Mouse (Mus musculus): Measurements from ENCODE around the gene Macrod1. TPM values are rescaled to one million over a fixed set of nuclear protein-coding genes. Genes with fewer than 3 reads are reported as not detected.

The Macrod1 gene
- polyA plus RNA-seq, 2 experiments from 2014 or later, result 2.3 TPM; not detected in 1

DNA sequence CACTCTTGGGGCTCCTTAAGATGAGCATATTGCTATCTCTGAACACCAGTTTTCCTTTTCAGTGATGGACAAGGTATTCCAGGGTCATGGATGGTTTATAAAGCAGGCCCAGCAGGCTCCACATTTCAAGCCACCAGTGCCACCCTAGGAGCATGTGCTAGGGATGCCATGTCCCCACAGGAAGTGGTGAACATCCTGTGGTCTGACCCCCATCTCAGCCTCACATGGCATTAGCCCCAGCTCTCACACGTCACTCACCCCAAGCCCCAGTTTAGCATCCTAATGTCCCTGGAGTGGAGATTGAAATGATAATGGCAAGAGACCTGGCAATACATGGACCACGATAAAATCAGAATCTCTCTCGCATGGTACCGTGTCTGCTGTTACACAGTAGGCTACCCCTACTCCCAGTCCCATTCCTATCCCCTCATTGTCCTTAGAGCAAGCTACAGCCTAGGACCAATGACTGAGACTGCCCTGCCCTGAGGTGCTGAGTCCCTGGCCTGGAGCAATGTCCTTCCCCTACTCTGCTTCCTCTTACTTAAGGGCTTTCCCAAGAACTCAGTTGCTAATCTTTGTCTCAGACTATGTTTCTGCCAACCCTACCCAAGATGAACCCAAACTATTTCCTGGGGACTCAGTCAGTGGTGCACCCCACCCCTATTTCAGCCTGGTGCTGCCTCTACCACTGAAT is 59.6 kb downstream of the Macrod1 start:
- no peak for ATAC-seq

DNA sequence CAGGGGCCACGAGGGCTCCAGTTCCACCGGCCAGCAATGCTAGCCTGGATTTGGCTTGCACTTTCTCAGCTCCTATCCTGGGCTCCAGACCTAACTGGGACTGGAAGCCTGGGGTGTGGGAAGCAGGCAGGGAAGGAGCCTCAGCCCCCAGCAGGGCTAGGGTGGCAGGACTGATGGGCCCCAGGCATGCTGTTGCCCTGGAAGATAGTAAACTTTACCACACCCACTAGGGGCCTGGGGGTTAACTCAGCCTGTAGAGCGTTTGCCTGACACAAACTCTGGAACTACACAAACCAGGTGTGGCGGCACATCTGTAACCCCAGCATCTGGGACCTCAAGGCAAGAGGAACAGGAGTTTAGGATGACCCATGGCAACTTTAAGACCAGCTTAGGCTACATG is 60.5 kb downstream of the Macrod1 start:
- ATAC-seq, result no peak

DNA sequence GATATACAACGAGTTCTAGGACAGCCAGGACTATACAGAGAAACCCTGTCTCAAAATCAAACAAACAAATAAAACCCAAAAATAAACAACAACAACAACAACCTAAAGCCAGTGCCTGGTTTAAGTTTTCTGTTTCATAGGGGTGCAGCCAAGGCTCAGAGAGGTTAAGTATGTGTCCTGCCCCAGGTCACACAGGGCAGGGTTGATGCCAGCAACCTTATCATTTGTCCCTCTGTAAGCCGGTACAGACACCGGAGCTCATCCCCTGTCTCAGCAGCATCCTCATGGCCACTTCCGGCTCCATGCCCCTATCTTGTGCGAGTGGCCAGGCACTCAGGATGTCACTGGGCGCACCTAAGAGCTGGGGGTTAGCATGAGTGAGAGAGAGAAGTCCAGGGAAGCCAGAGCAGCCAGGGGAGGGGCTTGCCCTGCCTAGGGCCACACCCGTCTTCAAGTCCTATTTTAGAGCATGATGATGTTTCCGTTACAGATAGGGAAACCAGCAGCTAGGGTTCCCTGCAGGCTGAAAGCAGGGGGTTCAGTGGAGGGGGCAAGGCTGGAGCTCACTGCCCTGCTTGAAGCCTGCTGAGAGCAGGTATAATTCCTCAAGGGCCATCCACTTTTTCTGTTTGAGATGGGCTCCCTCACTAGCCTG is 61.2 kb downstream of the Macrod1 start:
- ATAC-seq, result no peak

DNA sequence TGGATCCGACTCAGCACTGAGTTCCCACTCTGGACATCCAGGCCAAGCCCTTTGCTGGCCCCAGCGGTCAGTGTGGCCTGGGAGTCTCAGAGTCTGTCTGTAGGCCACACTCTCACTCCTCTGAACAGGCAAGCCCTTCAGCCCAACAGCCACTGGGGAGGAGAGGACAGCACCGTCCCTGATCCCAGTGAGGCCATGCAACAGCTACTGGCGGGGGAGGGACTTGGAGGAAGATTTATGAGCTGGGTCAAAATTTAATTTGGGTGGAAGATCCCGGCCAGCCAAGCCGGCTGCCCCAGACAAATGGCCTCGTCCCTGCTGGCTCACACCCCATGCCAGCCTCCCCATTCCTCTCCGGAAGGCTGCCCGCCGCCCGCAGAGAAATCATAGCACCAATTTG is 64.6 kb downstream of the Macrod1 start:
- ATAC-seq, result no peak

DNA sequence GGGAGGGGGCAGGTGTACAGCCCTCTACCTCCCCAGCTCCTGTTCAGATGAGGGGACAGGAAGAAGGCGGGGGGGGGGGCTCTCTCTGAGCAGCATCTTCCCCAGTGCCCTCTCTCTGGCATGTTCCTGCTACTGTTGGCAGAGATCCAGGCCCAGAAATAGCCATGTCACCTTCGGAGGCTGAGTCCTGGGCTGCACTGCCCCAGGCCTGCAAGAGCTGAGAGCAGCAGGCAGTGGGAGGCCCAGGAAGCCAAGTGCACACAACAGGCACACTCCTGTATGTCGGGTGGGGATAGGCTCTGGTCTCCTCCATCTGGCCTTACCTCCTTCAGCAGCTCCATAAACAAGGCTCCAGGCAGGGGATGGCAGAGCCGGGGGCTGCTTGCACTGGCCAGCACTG is 65.7 kb downstream of the Macrod1 start:
- ATAC-seq, result no peak

DNA sequence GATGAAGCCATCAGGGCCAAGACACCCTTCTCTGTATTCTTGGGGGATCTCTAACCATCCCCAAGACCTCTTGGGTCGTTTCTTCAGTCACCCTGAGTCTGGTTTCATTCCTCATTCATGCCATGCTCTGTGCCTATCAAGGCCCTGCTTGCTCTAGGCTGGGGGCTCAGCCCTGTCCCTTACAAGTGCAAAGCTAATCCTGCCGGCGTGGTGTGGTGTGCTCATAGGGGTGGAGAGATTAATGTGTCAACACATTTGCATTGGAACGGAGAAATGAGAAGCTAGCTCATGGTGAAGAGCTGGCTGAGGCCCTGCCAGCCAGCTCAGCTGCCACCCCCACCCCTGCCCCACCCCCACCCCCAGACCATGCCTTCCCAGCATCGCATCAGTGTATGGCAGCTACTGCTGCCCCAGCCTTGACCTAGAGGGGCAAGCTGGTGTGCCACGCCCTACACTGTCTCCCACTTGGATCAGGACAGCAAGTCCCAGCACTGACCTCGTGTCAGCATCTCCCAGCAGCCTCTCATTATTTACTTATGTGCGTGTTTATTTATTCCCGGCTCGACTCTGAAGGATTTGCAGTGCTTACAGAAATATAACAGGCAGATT is 66.2 kb downstream of the Macrod1 start:
- ATAC-seq, result no peak

DNA sequence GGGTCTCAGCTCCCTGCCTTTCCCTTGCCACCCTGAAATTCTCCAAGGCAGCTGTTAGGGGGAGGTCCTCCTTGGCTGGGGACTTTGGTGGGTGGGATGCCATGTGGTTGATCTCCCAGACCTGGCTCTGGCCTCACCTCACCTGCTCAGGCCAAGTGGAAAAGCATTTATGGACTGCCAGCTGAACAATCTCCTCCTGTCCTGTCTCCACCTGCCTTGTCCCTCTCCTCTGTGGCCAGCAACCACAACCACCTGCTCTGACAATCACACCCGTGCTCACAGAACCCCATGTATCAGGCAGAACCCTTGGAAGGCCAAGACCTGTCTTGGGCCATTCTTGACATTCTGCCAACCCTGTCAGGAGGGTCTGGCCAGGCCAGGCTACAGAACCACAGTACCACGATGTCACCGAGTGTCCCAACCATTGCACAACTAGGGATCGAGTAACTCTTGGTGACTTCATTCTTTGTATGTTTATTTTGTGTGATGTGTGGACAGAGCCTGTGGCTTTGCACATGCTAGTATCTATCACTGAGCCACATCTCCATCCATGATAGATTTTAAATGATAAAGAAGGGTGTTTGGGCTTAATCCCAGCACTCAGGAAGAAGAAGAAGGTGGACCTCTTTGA is 69.0 kb downstream of the Macrod1 start:
- no peak for ATAC-seq

DNA sequence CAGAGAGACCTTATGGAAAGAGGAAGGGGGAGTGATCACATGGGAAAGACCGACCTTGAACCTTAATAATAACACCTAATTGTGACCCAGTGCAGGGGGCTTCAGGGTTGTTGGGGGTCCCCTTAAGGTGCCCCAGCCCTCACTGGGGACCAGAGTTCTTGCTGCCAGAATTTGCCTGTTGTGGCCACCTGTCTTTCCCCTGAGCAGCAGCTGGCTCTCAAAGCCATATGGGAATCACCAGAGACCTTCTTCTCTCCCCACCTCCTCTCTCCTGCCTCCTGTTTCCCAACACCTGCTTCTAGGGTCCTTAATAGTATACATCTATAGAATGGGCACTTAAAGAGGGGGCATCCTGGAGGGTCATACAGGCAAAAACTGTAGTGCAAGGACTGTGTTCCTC is 69.6 kb downstream of the Macrod1 start:
- ATAC-seq, result no peak

DNA sequence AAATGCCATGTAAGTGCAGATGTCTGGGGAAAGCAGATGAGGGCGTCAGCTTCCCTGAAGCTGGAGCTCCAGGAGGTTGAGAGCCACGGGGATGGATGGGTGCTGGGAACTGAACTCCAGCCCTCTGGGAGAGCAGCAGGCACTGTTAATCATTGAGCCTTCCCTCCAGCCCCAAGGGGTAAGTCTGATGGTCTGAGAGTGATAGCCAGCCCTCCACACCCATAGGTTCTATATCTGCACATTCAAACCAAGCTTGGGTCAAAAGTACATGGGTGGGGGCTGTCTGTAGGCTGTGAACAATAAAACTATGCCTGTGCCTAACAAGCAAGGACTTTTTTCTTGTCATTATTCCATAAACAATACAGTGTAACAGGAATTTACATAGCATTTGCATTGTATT is 70.3 kb downstream of the Macrod1 start:
- no peak for ATAC-seq

DNA sequence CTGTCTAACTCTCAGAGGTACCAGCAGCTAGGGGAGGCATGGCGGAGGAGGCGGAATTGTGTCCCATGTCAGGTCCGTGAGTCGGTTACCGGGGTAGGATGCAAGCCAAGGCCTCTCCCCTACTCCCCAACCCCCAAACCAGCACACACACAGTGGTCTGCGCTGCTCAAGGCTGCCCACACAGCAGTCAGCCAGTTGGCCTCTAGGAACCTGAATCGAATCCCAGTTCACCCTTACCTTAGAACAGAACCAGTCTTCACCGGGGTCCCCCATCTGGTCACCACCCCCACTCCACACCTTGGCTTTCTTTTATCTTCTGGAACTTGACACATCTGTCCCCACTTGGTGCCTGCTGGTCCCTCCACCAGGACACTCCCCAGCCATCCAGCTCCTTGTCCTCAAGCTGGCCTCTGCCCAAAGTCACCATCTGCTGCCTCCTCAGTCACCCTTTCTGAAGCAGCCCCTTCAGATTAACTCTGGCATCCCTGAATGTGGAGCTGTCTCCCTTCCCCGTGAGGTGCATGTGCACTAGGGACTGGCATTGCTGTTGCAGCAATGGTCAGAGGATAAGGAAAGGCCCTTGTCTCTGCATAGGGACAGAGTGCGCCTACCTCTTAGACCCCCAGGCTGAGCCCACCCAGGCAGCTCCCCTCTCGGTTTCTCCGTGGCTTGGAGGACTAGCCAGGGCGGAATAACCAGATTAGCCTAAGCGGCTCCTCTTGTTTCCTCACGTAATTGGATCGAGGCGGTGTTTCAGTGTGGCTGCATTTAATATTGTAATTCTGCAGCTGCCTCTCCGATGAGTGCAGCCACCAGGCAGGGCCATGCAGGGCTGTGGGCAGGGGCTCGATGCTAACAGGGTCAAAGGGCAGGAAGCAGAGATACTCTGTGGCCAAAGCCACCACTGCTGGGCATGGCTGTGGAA is 72.2 kb downstream of the Macrod1 start:
- no peak for ATAC-seq

DNA sequence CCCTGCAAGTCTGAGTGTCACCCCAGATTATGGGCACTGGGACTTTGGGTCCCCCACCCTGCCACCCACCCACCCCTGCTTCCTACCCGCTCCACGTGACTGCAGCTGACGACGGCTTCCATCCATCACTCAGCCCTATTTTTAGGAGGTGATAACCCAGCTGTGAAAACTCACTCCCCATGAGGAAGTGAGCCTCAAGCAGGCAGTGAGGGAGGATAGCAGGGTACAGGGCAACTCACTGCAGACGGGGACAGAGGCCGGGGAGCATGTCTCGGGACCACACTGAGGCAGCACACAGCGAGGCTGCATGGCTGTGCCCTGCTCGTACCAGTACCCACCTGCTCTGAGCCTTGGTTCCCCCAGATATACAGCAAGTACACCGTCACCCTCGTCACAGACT is 73.7 kb downstream of the Macrod1 start:
- ATAC-seq, result no peak

DNA sequence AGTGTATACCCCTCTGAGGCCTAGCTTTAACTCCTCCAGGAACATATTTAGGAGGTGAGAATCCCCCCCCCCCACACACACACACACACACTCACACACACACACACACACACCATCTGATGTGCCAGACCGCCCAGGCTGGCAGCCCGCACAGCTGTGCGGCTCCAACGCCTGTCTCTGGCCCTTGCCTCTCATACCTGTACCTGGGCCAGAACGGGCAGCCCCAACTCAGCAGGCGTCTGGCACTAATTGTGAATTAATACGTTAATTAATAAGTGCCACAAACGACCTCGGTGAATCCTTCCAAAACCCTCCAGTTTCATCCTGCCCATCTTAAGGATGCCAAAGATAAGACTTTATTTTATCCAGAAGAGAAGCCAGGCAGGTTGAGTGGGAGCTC is 76.8 kb downstream of the Macrod1 start:
- no peak for ATAC-seq

DNA sequence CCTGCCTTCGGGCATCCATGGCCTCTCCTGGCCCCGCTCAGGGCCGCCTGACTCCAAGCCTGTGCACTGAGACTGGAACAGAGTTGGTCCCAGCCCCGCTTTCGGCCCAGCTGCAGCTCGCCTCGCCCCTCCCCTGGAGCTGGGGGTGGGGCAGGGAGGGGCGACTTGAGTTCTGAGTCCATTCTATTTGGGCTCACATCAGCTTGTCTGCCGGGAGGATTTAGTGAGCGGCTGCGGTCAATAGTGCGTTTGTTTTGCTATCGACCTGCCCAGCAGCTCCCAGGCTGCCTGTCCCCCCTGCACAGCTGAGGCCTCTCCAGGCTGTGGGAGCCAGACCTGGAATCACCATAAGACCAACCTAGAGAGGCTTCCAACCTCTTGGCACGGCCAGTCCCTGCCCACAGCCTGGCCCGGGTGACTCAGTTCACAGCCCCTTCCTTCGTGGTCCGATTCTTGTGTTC is 78.1 kb downstream of the Macrod1 start:
- ATAC-seq, result no peak

DNA sequence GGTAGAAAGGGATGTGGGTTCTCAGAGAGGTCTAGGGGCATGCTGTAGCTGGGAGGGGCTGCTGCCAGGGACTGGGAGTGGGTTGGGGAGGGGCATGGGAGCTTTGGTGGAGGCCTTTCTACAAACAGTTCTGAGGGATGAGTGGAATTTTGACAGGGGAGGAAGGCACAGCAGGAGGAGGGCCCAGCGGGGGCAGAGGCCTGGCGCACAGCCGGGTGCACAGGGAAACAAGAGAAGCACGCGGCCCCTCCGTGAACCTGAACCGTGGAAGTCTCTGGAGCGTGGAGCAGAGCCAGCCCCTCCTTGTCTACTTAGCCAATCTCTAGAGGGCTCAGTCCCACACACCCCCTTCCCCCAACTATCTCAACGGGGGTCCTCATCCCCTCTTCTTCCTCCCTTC is 78.9 kb downstream of the Macrod1 start:
- ATAC-seq, result no peak

DNA sequence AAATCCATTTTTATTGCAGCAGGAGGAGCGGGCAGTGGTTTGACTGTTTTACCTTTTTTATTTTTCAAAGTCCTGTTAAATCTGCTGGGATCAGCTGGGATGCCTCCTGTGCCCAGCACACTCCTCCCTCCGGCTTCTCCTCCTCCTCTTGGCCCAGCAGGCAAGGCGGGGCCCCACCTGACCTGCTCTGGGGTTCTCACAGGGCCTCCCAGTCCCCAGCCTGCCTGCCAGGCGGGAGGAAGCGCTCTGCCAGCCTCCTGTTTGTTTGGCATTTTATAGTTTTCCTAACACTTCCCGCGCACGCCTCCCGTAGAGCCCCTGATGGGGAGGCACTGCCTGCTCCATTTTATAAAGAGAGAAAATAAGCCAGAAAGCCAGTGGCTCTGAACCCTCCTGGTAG is 79.4 kb downstream of the Macrod1 start:
- no peak for ATAC-seq

DNA sequence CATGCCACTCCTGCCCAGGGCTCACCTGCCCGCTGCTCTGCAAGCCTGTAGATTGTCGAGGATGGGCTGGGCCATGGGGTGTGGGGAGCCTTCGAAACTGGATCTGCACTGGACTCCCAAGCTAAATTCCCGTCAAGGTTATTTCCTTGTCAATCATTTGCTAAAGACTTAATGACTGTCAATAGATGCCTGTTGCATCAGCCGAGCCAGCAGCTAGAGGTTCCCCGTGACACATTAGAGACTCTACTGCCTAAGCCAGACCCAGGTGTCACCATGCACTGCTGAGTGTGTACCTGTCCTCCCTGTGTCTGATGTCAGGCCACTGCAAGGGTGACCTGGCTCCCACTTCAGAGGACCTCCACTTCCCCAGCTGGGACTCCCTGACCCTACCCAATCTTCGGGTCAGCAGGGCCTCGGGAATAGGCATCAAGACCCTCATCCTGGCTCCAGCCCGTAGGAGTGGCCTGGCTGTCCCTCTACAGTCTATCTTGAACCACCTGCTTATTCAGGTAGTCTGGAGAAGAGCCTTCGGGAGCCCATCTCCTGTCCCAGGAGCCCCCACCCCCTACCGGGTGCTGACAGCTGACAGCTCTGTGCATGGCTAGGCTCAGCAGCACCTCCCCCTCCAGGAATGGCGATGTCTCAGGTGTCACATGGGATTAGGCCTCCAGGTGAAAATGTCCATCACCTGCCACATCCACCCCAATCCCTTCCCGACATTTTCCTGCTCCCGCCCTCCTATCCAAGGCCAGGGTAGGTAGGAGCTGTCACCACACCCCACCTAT is 80.3 kb downstream of the Macrod1 start:
- no peak for ATAC-seq

DNA sequence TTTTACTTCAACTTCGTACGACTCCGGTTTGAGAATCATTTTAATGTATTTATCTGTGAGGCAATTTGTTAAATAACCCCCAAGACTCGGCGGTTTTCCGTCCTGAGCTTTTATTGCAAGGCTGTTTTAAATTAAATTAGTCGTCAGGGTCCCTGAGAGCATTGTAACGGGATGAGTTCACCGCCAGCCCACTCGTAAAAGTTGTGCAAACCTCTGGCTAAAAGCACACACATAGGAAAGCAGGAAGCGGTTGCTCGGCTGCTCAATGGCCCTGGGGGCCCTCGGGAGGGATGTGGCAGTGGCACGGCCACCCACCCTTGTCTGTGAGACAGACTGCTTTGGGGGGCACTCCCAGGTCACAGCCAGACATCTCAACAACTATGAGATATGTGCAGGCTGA is 81.7 kb downstream of the Macrod1 start:
- ATAC-seq, result no peak

DNA sequence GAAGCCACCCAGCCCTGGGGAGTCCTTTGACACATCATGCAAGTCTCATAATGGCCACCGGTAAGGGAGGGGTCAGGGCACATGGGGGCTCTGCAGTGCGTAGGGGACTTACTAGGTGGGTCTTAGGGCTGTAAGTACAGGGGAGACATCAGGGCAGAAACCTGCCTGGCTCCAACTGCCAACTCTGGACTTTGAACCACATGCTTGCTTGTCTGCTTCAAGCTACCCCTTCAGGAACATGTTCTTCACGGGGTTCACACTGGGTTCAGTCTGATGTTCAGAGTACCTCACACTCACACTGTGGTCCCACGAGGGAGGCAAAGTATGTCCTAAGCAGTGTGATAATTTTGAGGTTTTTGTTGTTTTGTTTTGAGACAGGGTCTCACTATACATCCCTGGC is 82.7 kb downstream of the Macrod1 start:
- ATAC-seq, result no peak

DNA sequence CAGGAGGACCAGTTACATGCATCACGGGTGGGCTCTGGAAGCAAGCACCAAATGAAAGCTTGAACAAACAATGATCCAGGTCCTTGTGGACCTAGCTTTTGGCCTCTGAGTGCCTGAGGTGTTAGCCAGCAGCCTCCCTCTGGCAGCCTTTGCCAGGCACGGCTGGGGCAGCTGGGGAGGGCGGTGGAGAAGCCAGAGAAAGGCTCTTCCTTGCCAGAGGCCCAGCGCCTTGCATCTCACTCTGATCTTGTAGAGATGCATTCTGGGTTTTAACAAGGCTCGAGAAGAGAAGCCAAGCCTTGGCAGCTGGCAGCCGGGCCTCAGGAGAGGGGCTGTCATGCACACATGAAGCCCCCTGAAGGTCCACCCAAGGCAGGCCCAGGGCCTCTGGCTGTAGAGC is 83.8 kb downstream of the Macrod1 start:
- ATAC-seq, result no peak

DNA sequence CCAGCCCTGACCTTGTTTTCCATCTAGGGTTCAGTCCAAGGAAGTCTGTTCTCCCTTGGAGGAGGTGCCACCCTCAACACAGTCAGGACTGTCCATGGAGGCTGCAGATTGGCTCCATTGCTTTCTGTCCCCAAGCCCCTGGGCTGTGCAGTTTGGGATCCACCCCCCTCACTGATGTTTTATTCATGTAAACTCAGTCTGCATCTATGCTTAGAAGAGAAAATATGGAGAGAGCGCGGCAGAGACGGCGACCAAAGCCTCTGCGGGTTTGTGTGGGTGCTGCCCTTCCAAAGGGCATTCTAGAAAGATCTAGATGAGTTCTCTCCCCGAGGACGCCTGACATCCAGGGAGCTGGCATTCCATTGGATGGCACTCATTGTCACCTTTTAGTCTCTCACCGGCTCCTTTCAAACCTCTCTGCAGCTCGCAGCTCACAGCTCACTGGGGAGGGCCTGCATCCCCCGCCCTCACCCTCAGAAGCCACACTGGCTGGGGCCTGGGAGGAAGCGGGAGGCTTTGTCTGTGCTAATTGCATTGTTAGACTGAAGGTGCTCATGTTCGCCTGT is 84.3 kb downstream of the Macrod1 start:
- no peak for ATAC-seq

DNA sequence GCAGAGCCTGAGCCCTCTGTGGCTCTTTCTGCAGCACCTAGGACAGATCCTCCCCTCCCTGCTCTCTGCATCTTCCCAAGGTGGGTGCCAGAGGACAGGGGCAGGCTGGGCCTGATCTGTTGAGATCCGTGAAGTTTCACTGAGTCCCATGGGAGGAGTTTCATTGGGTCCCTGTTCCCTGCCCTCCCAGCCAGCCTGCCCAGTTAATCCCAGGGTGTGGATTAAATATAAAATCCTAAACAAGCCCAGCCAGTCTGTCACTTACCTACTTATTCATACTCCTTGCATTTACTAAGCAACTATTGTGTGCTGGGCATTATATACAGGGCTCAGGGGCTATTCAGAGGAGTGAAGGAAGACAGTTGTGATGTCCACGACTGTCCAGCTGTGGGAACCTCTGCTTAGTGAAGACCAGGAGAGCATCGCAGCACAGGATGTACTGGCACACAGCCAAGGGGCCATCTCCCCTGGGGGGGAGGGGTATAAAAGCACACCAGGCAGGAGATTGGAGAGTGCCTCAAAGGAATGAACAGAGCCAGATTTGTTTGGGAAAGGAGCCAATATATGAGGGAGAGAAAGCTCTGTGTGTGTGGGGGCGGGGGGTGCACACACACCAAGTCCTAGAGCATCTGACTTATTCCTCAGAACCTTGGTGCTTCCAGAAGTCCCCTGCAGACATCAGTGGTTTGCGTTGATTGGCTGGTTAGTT is 85.8 kb downstream of the Macrod1 start:
- ATAC-seq, result no peak
